Mouse (Mus musculus): ENCODE data around the gene Ppy.
A peak's percentile ranks its signal among the peaks of the same experiment; 100 is the strongest.

Gene Ppy

DNA sequence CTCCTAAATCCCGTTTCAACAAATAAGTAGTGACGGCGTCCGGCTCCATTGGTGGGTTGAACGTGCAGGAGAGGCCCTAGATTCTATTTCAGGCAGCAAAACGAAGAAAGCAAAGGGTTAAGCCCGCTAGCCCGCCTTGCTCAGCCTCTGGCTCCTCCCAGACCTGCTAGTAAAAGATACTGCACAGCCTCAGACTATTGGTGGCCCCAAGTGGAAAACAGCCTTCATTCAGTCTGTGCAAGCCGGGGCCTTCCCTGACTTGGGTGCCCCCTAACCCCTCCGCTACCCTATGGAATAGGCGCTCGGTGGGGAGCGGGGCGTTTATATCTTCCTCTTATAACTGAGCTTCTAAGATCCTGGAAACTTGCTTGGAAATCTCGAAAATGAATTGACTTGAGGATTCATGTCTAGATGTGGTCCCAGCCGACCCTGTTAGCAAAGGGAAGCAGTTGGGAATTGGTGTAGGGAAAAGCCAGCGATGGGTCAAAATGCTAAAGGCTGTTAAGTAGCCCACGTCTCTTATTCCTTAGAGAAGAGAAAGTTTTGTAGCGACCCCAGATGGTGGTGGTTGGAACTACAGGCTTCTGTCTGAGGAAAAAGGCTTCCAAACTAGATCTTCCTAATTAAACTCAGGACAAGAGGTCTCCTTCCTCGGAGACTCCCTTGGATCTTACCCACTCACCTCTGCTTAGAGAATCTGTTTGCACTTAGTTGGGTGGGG, 11.9 kb downstream of the Ppy start:
- DNase-seq (ENCODE audit: extremely low spot score, low read depth, low spot score), result no peak

- DNase-seq (ENCODE audit: extremely low spot score, low read depth, low spot score), result no peak
Observed at GRCm38 (mm10) chr11:102087931-102088898, 12.9 kb downstream of the Ppy start, which contains the start of gene Mpp2. Gene Mpp2, minus strand, starts transcription at chr11:102088515.

DNA sequence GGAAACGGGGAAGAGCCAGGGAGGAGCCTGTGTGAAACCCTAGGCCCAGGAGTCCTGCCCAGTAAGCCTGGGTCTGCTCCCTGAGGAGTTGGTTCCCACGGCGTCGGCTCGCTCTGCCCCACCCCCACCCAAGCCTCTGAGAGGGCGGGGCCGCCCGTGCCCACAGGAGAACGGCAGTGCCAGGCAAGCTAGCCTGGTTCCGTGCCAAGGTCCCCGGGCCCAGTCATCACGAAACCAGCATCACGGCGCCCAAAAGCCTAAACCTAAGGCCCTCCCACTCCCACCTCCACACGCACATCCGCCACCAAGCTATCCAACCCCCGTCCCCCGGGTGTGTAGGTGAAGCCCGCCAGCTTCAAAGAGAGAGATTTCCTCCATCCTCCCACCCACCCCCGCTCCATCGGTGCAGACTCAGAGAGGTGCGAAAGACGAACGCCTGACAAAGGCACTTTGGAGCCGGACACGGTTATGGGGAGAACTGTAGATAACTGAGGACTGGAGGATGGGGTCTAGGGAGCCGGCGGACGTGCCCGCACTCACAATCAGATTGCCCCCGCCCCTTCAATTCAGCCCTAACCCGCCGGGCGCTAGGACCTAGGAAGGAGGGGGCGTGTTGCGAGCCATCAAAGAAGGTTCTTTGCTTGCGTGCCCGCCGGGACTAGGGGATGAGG, 13.9 kb downstream of the Ppy start:
- DNase-seq (ENCODE audit: extremely low spot score, low read depth, low spot score), result no peak

DNA sequence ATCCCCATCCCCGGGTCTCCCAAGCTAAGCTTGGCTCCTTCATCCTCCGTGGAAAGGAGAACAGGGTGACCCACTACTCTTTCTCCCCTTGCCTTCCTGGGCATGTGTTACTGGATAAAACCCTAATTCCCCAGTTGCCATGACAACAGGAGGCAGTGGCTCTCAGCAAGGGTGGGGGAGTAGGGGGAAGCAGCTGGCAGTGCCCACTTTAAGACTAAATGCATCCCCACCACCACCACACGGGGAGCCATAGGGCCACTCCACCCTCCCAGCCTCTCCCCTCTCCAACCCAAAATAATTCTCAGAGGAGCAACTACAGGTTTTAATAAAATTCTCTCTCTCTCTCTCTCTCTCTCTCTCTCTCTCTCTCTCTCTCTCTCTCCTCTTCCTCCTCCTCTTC, 14.8 kb downstream of the Ppy start:
- no peak for DNase-seq (ENCODE audit: extremely low spot score, low read depth, low spot score)

GRCm38 (mm10) chr11:102084159-102084558, 17.0 kb downstream of the Ppy start:
- DNase-seq (ENCODE audit: extremely low spot score, low read depth, low spot score), result no peak

GRCm38 (mm10) chr11:102083193-102083592, 17.9 kb downstream of the Ppy start:
- DNase-seq (ENCODE audit: extremely low spot score, low read depth, low spot score), result no peak

GRCm38 (mm10) chr11:102082322-102082721, 18.8 kb downstream of the Ppy start:
- DNase-seq (ENCODE audit: extremely low spot score, low read depth, low spot score), result no peak

GRCm38 (mm10) chr11:102073722-102074121, 27.4 kb downstream of the Ppy start:
- DNase-seq (ENCODE audit: extremely low spot score, low read depth, low spot score), result no peak

DNA sequence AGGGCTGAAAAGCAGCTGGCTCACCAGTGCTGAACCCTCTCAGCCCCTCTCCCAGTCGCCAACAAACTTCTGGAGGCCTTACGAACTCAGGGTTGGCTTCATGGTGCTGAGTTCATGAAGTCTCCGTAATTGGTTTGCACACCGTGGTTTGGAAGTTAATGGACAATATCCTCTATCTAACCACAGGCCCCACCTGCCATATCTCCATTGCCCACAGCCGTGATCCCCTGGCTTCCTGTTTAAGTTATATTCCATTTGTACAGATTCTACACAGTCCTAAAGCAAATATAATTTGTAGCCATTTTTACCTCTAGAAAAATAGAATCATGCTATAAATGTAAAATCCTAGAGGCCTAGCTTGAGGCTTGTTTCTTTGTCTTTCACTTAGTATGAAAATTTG, 28.4 kb downstream of the Ppy start:
- no peak for DNase-seq (ENCODE audit: extremely low spot score, low read depth, low spot score)

DNA sequence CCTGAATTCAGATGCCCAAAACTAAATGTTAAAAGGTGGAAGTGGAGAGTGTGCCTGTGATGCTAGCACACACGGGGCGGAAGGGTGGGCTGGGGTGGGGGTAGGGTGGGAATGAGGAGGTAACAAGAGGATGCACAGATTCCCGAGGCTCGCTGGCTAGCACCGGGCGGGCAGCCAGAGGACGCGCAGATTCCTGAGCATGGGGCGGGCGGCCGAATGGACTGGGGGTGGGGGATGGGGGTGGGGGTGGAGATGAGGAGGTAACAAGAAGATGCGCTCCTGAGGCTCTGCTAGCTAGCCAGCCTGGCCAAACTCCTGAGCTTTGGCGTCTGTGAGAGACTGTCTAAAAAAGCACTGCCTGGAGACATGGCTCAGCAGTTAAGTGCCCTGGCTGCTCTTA, 30.7 kb downstream of the Ppy start:
- no peak for DNase-seq (ENCODE audit: extremely low spot score, low read depth, low spot score)

GRCm38 (mm10) chr11:102069633-102070032, 31.5 kb downstream of the Ppy start:
- DNase-seq (ENCODE audit: extremely low spot score, low read depth, low spot score), result no peak

- DNase-seq (ENCODE audit: extremely low spot score, low read depth, low spot score), result no peak
Observed at GRCm38 (mm10) chr11:102068969-102069368, 32.1 kb downstream of the Ppy start.

- no peak for DNase-seq (ENCODE audit: extremely low spot score, low read depth, low spot score)
Observed at GRCm38 (mm10) chr11:102063076-102063475, 38.0 kb downstream of the Ppy start.

DNA sequence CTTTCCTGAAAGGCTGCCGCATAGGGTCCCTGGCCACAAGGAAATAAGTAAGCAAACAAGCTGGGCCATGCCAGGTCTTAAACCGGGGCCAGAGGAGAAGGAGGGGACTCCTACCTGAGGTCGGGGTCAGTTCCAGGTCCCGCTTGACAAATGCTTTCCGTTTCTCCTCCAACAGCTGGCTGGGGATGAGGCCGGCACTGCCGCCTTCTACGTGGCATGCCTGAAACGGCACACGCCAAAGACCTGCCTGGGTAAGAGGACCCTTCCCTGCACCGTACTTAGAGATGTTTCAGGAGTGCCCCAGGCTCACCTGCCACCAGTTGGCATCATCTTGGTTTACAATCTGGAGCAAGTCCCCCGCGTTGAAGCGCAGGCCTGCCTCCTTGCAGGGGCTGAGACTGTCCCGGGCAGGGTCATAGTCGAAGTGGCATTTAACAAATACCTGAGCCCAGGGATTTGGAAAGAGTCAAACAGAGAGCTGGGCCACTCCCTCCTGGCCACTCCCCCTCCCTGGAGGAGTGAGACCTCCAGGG, 39.1 kb downstream of the Ppy start:
- no peak for DNase-seq (ENCODE audit: extremely low spot score, low read depth, low spot score)

DNA sequence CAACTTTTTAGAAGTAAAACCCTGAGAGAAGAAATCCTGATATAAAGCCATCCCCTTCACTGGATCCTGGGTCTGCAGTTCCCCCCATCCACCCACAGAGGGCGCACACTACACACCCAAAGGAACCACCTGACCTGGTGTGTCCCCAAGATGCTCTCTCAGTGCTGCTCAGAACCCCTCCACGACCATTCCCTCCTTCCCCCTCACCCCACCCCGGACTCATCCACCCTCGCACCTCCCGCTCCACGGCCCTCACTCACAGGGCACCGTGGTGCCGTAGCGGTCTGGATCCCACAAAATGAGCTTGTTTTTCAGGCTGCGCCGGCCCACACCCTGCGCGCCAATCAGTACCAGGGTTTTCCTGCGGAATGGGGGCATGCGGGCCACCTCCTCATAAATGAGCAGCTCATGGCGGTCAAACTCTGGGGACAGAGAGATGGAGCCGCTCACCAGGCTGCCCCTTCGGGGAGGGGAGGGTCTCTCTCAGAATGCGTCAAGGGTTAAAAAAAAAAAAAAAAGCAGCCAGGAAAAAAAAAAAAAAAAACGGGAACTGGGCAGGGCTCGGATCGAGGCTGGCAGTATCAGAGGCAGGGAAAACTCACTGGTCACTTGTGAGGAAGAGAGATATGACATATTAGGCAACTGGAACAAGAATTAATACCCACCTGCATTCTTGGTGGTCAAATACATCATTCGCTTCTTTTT, 39.7 kb downstream of the Ppy start:
- peak; percentile 50 for DNase-seq (ENCODE audit: extremely low spot score, low read depth, low spot score)

DNA sequence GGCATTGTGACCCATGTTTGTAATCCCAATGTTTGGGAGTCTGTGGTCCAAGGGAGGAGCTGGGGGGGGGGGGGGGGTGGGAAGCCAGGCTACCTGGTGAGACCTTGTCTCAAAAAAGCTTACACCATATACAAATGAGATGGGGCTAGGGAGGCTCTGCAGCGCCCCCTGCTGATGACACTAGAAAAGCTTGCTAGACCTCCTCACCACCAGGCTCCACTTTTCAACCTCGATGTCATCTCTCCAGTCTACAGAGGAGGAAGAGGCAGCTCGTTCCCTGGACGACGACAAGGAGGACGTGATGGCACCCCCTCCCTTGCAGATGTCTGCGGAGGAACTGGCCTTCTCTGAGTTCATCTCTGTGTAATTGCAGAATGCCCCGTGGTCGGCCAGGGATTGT, 47.3 kb downstream of the Ppy start:
- DNase-seq (ENCODE audit: extremely low spot score, low read depth, low spot score), result no peak

DNA sequence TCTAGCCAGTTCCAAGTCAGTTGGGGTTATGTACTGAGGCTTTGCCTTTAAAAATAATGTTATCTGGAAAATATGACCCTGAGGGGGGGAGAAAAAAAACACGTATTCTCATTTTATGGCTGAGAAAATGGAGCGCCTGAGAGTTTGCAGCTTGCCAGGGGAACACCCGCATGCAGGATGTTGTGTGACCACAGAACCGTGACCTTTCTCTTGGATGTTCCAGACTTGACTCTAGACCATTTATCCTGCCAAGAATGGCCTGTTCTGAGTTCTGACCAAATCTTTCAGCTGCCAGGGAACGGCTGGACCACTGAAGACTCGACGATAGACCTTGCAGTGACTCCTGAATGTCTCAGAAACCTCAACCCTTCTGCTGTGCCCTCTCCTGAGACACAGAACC, 47.9 kb downstream of the Ppy start:
- no peak for DNase-seq (ENCODE audit: extremely low spot score, low read depth, low spot score)

DNA sequence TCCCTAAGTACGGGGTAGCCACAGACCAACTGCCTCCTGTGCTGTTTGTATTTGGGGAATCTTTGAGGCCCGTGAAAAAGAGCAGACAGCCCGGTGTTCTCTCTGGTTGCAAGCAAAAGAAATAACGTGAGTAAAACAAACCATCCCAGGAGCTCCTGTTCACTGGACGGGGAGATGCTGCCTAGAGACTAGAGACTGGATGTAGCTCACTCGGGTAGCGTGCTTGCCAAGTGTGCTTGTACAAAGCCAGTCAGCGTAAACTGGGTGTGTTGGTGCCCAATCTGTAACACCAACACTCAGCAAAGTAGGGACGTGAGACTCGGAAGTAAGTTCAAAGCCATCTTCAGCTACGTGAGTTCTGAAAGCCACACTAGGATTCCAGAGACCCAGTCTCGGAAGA, 48.4 kb downstream of the Ppy start:
- DNase-seq (ENCODE audit: extremely low spot score, low read depth, low spot score), result no peak

DNA sequence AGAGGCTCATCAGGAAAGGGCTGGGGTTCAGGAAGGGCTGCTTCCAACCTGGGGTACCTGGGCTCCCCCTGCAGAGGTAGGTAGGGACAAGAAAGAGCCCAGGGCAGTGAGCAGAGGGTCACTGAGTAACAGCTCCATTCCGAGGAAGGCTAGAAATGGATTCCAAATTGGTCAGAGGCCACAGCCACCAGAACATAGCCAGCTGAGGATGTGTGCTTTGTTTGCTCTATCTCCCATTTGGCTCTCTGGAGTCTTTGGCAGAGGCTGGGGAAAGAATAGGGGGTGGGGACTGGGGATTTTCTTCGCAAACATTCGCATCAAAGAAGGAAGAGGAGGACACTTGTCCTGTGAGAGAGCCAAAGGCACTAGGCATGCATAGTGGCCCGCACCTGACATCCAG, 49.2 kb downstream of the Ppy start:
- no peak for DNase-seq (ENCODE audit: extremely low spot score, low read depth, low spot score)

- no peak for DNase-seq (ENCODE audit: extremely low spot score, low read depth, low spot score)
Observed at GRCm38 (mm10) chr11:102051541-102051940, 49.6 kb downstream of the Ppy start.

Measured in hindlimb bud, embryonic 11.5 days (tissue).